Comparison of ENCODE assay signal across 8 mouse cellular contexts in genomic region chr2:164497691-164498268, GRCm38 (mm10). TPM values are rescaled to one million over a fixed set of nuclear protein-coding genes. Genes with fewer than 3 reads are reported as not detected.
DNase-seq lines count a peak whose midpoint lies in the region; ATAC-seq and TF ChIP-seq lines count a peak whose summit lies in the region.

No protein-coding gene starts in this region.

- H3K27me3 ChIP-seq in heart, embryonic 16.5 days (ENCODE audit: control insufficient read depth, insufficient read depth, low read length): no peaks in the 10 kb centered on the region
- H3K27me3 ChIP-seq in forebrain, embryonic 15.5 days: no peaks in the 10 kb centered on the region

- no peak for TF ChIP-seq POLR2A in bone marrow, adult 2 months (IDR thresholded peaks at IDR 0.05; ENCODE audit: borderline replicate concordance, control insufficient read depth, low read depth, low read length)

- H3K79me2 ChIP-seq in macrophage (ENCODE audit: inconsistent target): peaks cover 20% of the 10 kb centered on the region

- peak overlapping the region; percentile 78 for H3K4me2 ChIP-seq in heart, embryonic 16.5 days (ENCODE audit: low read depth, low read length)
- H3K4me2 ChIP-seq in forebrain, embryonic 15.5 days (replicated peaks): peak overlapping the region; percentile 94

- no peak overlapping the region; the same call in 1 of the 2 replicates for H3K27ac ChIP-seq in heart, embryonic 16.5 days (ENCODE audit: low read length)
- peak overlapping the region; percentile 9; the same call in 1 of the 2 replicates for H3K27ac ChIP-seq in bone marrow, adult 2 months (ENCODE audit: control insufficient read depth, insufficient read depth, low read depth, low read length, poor library complexity)
- peak overlapping the region; percentile 48; the same call in 1 of the 2 replicates for H3K27ac ChIP-seq in forebrain, embryonic 15.5 days (replicated peaks)
- H3K27ac ChIP-seq in macrophage: peak overlapping the region; percentile 40; the same call in 1 of the 2 replicates

- no peak for TF ChIP-seq CTCF in bone marrow, adult 2 months (IDR thresholded peaks at IDR 0.05; ENCODE audit: control insufficient read depth, insufficient read depth, low read length)

- peak; percentile 39; the same call in 1 of the 2 replicates for ATAC-seq in heart, embryonic 16.5 days (replicated peaks; ENCODE audit: extremely low read depth, insufficient read depth, low FRiP score)
- peak; percentile 65 for ATAC-seq in forebrain, embryonic 15.5 days (replicated peaks)

- no peaks in the 10 kb centered on the region for H3K9me3 ChIP-seq in heart, embryonic 16.5 days (replicated peaks; ENCODE audit: control insufficient read depth, low read length)
- no peaks in the 10 kb centered on the region for H3K9me3 ChIP-seq in forebrain, embryonic 15.5 days

- peak overlapping the region; percentile 90 for H3K4me3 ChIP-seq in heart, embryonic 16.5 days (ENCODE audit: low read length)
- H3K4me3 ChIP-seq in bone marrow, adult 2 months (replicated peaks; ENCODE audit: control insufficient read depth, low read depth, low read length): peak overlapping the region; percentile 92
- peak overlapping the region; percentile 93 for H3K4me3 ChIP-seq in forebrain, embryonic 15.5 days
- H3K4me3 ChIP-seq in macrophage (ENCODE audit: inconsistent target): peak overlapping the region; percentile 97

- DNase-seq in heart, postnatal 14 days: no peak
- no peak for DNase-seq in right cerebral cortex, postnatal 4 days
- no peak for DNase-seq in ovary, postnatal 10 days (ENCODE audit: low spot score)
- DNase-seq in gastrocnemius, postnatal 36 days: no peak

- intact Hi-C loops in heart, postnatal 14 days (cut with DNase I): no loop called here
- intact Hi-C loops in gastrocnemius, postnatal 36 days (cut with DNase I): no loop called here

- peaks cover 12% of the 10 kb centered on the region for H3K4me1 ChIP-seq in heart, embryonic 16.5 days (ENCODE audit: control insufficient read depth, insufficient read depth, low read length)
- H3K4me1 ChIP-seq in bone marrow, adult 2 months (ENCODE audit: control insufficient read depth, insufficient read depth, low read length): no peaks in the 10 kb centered on the region
- H3K4me1 ChIP-seq in forebrain, embryonic 15.5 days: peaks cover 17% of the 10 kb centered on the region

- WGBS in heart, embryonic 16.5 days: 5% methylated on average over 21 of the region's 21 CpGs
- 5% methylated on average over 21 of the region's 21 CpGs for whole genome bisulfite sequencing in bone marrow, adult 2 months
- whole genome bisulfite sequencing in forebrain, embryonic 15.5 days: 5% methylated on average over 21 of the region's 21 CpGs
- 6% methylated on average over 20 of the region's 21 CpGs for whole genome bisulfite sequencing in macrophage (ENCODE audit: missing documents)

- H3K36me3 ChIP-seq in heart, embryonic 16.5 days (ENCODE audit: control insufficient read depth, insufficient read depth): peaks cover 20% of the 10 kb centered on the region
- H3K36me3 ChIP-seq in forebrain, embryonic 15.5 days: peaks cover 22% of the 10 kb centered on the region
- peaks cover 27% of the 10 kb centered on the region; the same call in 1 of the 2 replicates for H3K36me3 ChIP-seq in macrophage (ENCODE audit: inconsistent target)

- H3K9ac ChIP-seq in heart, embryonic 16.5 days (ENCODE audit: low read length): peak overlapping the region; percentile 85
- H3K9ac ChIP-seq in forebrain, embryonic 15.5 days (replicated peaks): peak overlapping the region; percentile 76

RNA-seq across cellular contexts. Expression of gene Pigt, which starts 0.5 kb away (rescaled TPM):
- polyA plus RNA-seq in heart, embryonic 16.5 days (2015; fragmentation: Nextera tagmentation; extraction: Ambion mirVana): 45.3 and 46.2 TPM in 2 replicates
- total RNA-seq in heart, postnatal 14 days (2021): 10 to 100 TPM; 43.1 to 45.9 TPM
- polyA plus RNA-seq in bone marrow, adult 2 months (2011; ENCODE audit: insufficient read depth, insufficient read length, low replicate concordance, missing spikeins): 27.8 and 39.1 TPM in 2 replicates
- 55.5 and 60.0 TPM in 2 replicates for polyA plus RNA-seq in forebrain, embryonic 15.5 days (2015; fragmentation: Nextera tagmentation; extraction: Ambion mirVana)
- total RNA-seq in macrophage (2018; cell fraction: chromatin; rRNA removed): 10 to 100 TPM in 21 of 26 experiments, 1 to 10 TPM in 5; 5.1 to 35.6 (median 21.0) TPM
- total RNA-seq in macrophage (2018; cell fraction: cytosol; rRNA removed): 10 to 100 TPM; 38.0 to 69.2 (median 52.5) TPM
- total RNA-seq in macrophage (2018; cell fraction: nucleus; rRNA removed): 10 to 100 TPM; 23.3 to 86.1 (median 52.1) TPM
- polyA plus RNA-seq in macrophage (2018): 58.4 to 92.7 TPM (median 64.5 TPM) in 3 replicates
- total RNA-seq in gastrocnemius, postnatal 36 days (2021): 10 to 100 TPM; 31.8 to 32.5 TPM

RNA-seq across cellular contexts. Expression of gene Dbndd2, which starts 11.9 kb away (rescaled TPM):
- 10.6 and 16.4 TPM in 2 replicates for polyA plus RNA-seq in heart, embryonic 16.5 days (2015; fragmentation: Nextera tagmentation; extraction: Ambion mirVana)
- 10 to 100 TPM; 17.9 to 19.0 TPM for total RNA-seq in heart, postnatal 14 days (2021)
- 7.5 and 8.1 TPM in 2 replicates for polyA plus RNA-seq in bone marrow, adult 2 months (2011; ENCODE audit: insufficient read depth, insufficient read length, low replicate concordance, missing spikeins)
- polyA plus RNA-seq in forebrain, embryonic 15.5 days (2015; fragmentation: Nextera tagmentation; extraction: Ambion mirVana): 8.1 and 9.1 TPM in 2 replicates
- 1 to 10 TPM; 1.2 to 7.3 (median 3.6) TPM for total RNA-seq in macrophage (2018; cell fraction: chromatin; rRNA removed)
- 10 to 100 TPM; 12.6 to 37.1 (median 24.2) TPM for total RNA-seq in macrophage (2018; cell fraction: cytosol; rRNA removed)
- total RNA-seq in macrophage (2018; cell fraction: nucleus; rRNA removed): 10 to 100 TPM in 4 of 26 experiments, 1 to 10 TPM in 21, under 1 TPM in 1; 0.87 to 14.7 (median 6.1) TPM
- 13.0 to 46.6 TPM (median 28.5 TPM) in 3 replicates for polyA plus RNA-seq in macrophage (2018)
- 10 to 100 TPM; 24.6 to 25.8 TPM for total RNA-seq in gastrocnemius, postnatal 36 days (2021)

RNA-seq across cellular contexts. Expression of gene Trp53tg5, which starts 24.3 kb away (rescaled TPM):
- not detected in 2 replicates for polyA plus RNA-seq in heart, embryonic 16.5 days (2015; fragmentation: Nextera tagmentation; extraction: Ambion mirVana)
- not detected for total RNA-seq in heart, postnatal 14 days (2021)
- not detected in 2 replicates for polyA plus RNA-seq in bone marrow, adult 2 months (2011; ENCODE audit: insufficient read depth, insufficient read length, low replicate concordance, missing spikeins)
- not detected in 2 replicates for polyA plus RNA-seq in forebrain, embryonic 15.5 days (2015; fragmentation: Nextera tagmentation; extraction: Ambion mirVana)
- total RNA-seq in macrophage (2018; cell fraction: chromatin; rRNA removed): not detected
- total RNA-seq in macrophage (2018; cell fraction: cytosol; rRNA removed): not detected
- not detected for total RNA-seq in macrophage (2018; cell fraction: nucleus; rRNA removed)
- polyA plus RNA-seq in macrophage (2018): not detected in 3 replicates
- not detected for total RNA-seq in gastrocnemius, postnatal 36 days (2021)

RNA-seq across cellular contexts. Expression of gene Gm20458, which starts 37.0 kb away (rescaled TPM):
- polyA plus RNA-seq in heart, embryonic 16.5 days (2015; fragmentation: Nextera tagmentation; extraction: Ambion mirVana): 11.6 and 12.1 TPM in 2 replicates
- 1 to 10 TPM; 3.0 to 5.3 TPM for total RNA-seq in heart, postnatal 14 days (2021)
- polyA plus RNA-seq in bone marrow, adult 2 months (2011; ENCODE audit: insufficient read depth, insufficient read length, low replicate concordance, missing spikeins): not detected in 2 replicates
- 6.0 and 6.9 TPM in 2 replicates for polyA plus RNA-seq in forebrain, embryonic 15.5 days (2015; fragmentation: Nextera tagmentation; extraction: Ambion mirVana)
- 1 to 10 TPM in 2 of 26 experiments, under 1 TPM in 2, not detected in 22; 0.80 to 2.1 (median 1.00) TPM for total RNA-seq in macrophage (2018; cell fraction: chromatin; rRNA removed)
- total RNA-seq in macrophage (2018; cell fraction: cytosol; rRNA removed): 10 to 100 TPM in 2 of 26 experiments, 1 to 10 TPM in 21, under 1 TPM in 2, not detected in 1; 0.24 to 13.8 (median 4.8) TPM
- total RNA-seq in macrophage (2018; cell fraction: nucleus; rRNA removed): 1 to 10 TPM in 17 of 26 experiments, under 1 TPM in 1, not detected in 8; 0.64 to 8.1 (median 2.6) TPM
- 0.30 TPM in 1 of 3 replicates, not detected in the others for polyA plus RNA-seq in macrophage (2018)
- 1 to 10 TPM; 2.5 to 5.3 TPM for total RNA-seq in gastrocnemius, postnatal 36 days (2021)

RNA-seq across cellular contexts. Expression of gene Sys1, which starts 41.0 kb away (rescaled TPM):
- 33.4 and 41.7 TPM in 2 replicates for polyA plus RNA-seq in heart, embryonic 16.5 days (2015; fragmentation: Nextera tagmentation; extraction: Ambion mirVana)
- 10 to 100 TPM; 21.2 to 21.9 TPM for total RNA-seq in heart, postnatal 14 days (2021)
- 10.1 and 26.7 TPM in 2 replicates for polyA plus RNA-seq in bone marrow, adult 2 months (2011; ENCODE audit: insufficient read depth, insufficient read length, low replicate concordance, missing spikeins)
- 76.6 and 82.2 TPM in 2 replicates for polyA plus RNA-seq in forebrain, embryonic 15.5 days (2015; fragmentation: Nextera tagmentation; extraction: Ambion mirVana)
- 10 to 100 TPM in 21 of 26 experiments, 1 to 10 TPM in 5; 6.5 to 22.0 (median 12.5) TPM for total RNA-seq in macrophage (2018; cell fraction: chromatin; rRNA removed)
- total RNA-seq in macrophage (2018; cell fraction: cytosol; rRNA removed): 10 to 100 TPM; 18.2 to 41.3 (median 30.7) TPM
- 10 to 100 TPM in 25 of 26 experiments, 1 to 10 TPM in 1; 9.1 to 26.2 (median 17.8) TPM for total RNA-seq in macrophage (2018; cell fraction: nucleus; rRNA removed)
- polyA plus RNA-seq in macrophage (2018): 6.9 to 30.0 TPM (median 27.8 TPM) in 3 replicates
- 10 to 100 TPM; 17.2 to 20.3 TPM for total RNA-seq in gastrocnemius, postnatal 36 days (2021)
